Mouse (Mus musculus): Measurements from ENCODE around the gene Hecw2.

GRCm38 (mm10) chr1:53773994-53774393 is 421.0 kb downstream of the Hecw2 start:
- TF ChIP-seq POLR2A (IDR thresholded peaks at IDR 0.05; ENCODE audit: low read depth, low read length) (no peak), CTCF (conservative IDR thresholded peaks at IDR 0.05; ENCODE audit: insufficient read depth, insufficient read length, low read depth, low read length) (no peak)

Measured in kidney, adult 2 months (tissue).